Mouse (Mus musculus): ENCODE results near the gene Tbc1d2b. TPM values are rescaled to one million over a fixed set of nuclear protein-coding genes. Genes with fewer than 3 reads are reported as not detected.

The Tbc1d2b gene
- total RNA-seq (2022) = 1 to 10 TPM; 2.6 to 4.5 (median 3.7) TPM

DNA sequence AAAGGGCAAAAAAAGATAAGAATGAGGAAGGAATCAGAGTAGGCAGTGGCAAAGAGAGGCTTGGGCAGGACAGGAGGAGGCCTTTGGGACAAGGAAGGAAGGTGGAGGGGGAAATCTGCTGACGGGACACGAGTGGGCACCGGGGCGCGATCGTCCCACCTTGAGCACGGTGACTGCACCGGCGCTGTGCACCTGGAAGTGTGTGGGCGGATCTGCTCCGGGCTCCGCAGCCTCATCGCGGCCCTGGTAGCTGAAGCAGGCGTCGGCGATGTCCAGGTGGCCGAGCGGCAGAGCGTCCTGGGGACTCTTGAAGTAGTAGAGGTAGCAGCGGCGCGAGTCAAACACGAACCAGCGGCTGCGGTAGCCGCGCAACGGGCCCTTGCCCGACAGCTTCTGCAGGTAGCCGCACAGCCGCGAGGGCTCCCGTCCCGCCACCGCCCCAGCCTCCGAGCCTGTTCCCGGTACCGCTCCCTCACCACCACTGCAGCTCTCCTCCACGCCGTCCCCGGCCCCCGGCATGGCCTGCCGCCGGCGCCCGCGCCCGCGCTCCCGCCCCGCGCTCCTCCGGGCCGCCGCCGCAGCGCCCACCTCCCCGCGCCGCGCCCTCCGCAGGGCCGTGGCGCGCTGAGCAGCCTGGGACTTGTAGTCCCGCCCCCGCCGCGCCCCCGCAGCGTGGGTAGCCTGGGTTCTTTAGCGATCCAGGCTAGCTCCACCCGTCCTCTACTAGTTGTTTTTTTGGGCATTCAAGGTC, at the start of gene Tbc1d2b:
Gene Tbc1d2b (minus strand): TSS at position 612 of the 751 bp plus-strand sequence.
- DNase-seq (ENCODE audit: low spot score in 2 of 2) = peak; percentile 36 to 55

DNA sequence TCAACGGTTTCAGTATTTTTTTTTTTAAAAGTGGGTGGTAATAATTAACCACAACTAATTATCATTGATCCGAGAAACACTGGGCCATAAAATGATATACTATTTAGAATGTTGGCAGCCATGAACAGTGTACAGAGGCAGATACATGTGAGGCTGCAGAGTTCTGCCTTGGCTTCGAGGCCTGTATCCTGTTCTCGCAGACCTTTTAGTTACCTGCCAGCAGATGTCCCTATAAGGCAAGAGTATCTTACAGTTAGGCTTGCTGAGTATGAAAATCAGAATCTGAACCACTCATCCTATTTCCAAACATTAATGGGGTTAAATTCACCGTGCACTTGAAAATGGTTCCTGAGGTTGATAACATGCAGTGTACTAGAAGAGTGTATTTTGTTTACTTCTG, 45.7 kb upstream of the Tbc1d2b start:
- DNase-seq (ENCODE audit: low spot score in 2 of 2) = no peak

DNA sequence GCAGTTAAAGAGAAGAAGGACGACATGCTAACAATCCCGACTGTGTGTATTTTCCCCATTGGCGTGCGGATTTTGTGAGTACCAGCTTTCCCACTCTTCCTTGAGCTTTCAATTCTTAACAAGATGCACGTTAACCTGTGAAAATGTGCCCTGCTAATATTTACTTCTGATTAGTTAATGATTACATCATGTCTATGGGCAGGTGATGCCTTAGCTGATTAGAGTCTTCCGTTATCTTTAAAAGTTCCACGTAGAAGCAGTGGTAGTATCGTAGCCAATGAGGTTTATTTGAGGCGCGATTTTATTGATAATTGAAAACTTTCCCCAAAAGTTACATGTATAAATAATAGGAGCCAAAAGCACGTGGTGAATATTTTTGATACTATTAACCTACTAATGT, 45.1 kb upstream of the Tbc1d2b start:
- DNase-seq (ENCODE audit: low spot score in 2 of 2) = no peak

DNA sequence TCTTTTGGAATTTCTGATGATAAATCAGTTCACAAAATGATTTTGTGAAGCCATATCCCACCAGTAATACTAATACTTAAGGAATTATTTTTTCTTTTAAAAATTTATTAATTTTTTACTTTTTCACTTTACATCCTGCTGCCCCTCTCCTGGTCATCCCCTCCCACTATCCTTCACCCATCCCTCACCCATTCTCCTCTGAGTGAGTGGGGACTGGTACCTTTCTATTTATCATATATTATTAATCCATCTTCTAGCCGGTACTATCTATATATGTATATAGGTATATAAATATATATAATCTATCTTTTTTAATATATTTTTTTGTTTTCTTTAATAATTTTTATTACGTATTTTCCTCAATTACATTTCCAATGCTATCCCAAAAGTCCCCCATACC, 33.6 kb upstream of the Tbc1d2b start:
- no peak for DNase-seq (ENCODE audit: low spot score in 2 of 2)

DNA sequence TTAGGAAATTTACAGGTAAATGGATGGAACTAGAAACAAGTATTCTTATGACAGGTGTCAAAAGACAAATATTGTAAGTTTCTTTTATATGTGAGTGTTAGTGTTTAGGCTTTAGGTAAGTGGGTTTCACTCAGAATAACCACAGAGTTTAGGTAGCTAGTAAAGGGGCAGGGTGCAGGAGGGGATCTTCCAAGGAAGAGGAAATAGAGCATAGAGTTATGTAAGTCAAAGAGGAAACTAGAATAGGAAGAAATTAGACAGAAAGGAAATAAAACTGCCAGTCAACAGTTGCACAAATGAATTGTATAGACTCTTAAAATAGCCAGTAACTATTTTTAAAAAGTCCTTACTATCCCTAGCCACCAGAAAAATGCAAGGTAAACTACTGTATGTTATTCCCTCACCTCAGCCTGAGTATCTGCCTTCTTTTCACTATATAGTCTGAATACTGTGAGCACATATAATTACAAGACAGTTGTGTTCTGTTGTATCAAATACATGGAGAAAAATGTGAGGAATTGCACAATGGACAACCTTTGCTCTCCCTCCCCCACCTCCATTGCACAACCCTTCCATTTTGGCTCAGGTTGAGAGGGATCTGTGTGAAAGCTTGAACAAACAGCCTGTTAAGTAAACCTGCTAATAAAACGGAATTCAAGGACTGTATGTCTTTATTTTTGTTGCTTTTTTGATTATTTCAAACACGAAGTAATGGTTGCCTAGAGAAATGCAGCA, 32.7 kb upstream of the Tbc1d2b start:
- no peak for DNase-seq (ENCODE audit: low spot score in 2 of 2)

DNA sequence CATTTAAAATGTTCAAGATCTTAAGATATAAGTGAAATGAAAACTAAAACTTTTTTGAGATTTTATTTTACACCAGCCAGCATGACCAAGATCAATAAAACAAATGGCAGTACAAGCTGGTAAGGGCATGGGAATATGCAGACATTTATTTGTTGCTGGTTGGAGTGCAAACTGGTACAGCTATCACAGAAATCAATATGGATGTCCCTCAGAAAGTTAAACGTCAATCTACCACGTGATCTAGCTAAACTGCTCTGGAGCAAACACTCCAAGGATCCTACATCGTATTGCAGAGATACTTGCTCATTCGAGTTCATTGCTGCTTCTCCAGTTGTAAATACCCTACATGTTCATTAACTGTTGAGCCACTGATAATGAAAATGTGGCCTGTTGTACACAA, 32.1 kb upstream of the Tbc1d2b start:
- DNase-seq (ENCODE audit: low spot score in 2 of 2) = no peak

DNA sequence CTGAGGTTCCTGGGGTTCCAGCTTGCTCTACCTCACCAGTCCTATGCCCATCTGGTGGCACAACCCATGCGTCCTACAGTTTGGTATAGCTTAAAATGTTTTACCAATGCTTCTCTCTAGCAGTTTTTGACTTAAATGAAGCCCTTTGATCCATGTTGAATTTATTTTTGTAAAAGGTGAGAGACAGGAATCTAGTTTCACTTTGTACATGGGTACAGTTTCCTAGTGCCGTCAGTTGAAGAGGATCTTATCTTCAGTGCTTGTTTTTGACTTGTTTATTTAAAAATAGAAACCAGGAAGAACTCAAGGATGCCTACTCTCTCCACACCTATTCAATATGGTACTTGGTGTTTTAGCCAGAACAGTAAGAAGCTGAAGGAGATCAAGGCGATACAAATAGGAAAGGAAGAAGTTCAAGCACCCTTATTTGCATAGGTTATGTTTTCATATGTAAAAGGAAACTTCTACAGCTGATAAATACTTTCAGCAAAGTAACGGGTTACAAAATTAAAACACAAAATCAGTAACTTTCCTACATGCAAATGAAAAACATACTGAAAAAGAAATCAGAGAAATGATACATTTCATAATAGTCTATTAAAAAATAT, 30.6 kb upstream of the Tbc1d2b start:
- no peak for DNase-seq (ENCODE audit: low spot score in 2 of 2)

DNA sequence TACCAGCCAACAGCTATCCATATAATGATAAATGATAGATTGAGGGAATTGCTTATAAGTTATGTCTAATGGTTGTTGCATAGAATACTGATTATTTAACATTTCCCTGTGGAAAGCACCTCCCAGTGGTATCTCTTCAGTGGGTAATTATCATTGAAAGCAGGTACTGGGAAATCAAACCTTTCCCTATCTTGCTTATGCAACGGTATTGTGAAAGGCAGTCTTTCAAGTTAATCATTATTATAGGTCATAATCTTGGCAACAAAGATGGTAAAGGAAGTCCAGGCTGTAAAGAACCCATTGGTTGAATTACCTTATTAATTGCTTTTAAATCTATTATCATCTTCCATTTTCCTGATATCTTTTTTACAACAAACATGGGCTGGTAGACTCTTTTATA, 27.0 kb upstream of the Tbc1d2b start:
- no peak for DNase-seq (ENCODE audit: low spot score in 2 of 2)

DNA sequence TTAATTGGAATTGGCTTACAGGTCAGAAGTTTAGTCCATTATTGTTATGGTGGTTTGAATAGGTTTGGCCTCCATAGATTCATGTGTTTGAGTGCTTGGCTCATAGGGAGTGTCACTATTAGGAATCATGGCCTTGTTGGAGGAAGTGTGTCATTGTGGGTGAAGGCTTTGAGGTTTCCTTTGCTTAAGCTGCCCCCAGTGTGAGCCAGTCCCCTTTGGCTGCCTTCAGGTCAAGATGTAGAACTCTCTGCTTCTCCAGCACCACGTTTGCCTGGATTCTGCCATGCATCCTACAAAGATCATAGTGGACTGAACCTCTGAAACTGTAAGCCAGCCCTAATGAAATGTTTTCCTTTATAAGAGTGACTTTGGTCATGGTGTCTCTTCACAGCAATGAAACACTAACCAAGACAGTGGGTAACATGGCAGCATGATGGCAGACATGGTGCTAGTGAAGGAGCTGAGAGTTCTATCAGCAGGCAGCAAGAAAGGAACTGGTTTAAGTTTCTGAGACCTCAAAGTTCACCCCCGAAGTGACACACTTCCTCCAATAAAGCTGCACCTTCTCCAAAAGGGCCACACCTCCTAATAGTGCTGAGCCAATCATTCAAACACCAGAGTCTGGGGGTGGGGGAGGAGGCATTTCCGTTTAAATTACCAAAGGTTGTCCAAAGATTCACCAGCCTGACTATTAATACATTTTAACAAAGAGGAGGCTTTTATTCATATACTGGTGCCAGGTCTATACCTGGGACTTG, 23.2 kb upstream of the Tbc1d2b start:
- no peak for DNase-seq (ENCODE audit: low spot score in 2 of 2)

DNA sequence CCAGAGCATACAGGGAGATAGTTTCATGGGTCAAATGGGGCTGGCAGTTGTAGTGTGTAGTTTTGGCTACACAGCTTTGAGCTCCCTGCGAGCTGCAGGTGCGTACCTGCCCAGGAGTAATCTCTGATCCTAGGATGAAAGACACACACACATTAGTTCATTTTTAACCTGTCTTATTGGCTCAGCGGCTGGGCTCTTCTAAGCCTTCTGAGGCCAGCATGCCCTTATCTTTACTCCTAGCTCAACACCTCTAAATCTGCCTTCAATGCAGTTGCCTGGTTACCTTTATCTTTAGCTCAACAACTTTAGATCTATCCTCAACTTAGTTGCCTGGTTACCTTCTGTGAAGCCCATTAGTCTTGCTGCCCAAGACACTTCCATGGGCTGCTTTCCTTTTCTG, 7.8 kb upstream of the Tbc1d2b start:
- DNase-seq (ENCODE audit: low spot score in 2 of 2) = no peak

DNA sequence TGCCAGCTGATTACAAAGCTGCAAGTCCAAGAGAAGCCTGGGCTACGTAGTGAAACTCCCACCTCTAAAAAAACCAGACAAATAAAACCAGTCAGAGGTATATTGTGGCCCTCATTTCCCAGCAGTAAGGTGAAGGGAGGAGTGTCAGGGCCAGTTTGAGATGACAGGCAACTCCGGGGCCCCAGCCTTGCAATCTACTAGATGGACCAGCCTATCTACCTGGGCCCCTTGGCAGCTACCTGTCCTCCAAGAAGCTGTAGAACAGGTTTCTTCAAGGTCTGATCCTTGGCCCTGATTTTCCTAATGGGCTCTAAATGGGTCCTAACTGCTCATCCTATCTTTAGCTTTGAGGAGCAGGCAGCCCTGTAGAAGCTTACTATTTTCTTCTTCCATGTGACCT, 7.3 kb upstream of the Tbc1d2b start:
- DNase-seq (ENCODE audit: low spot score in 2 of 2) = no peak

DNA sequence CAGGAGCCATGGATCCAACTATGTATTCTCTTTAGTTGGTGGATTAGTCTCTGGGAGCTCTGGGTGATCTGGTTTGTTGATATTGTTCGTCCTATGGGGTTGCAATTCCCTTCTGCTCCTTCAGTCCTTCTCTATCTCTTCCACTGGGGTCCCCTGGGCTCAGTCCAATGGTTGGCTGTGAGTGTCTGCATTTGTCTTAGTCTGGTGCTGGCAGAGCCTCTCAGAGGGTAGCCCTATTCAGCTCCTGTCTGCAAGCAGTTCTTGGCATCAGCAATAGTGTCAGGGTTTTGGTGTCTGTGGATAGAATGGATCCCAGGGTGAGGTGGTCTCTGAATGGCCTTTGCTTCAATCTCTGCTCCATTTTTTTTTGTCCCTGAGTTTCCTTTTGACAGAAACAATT, 6.2 kb upstream of the Tbc1d2b start:
- no peak for DNase-seq (ENCODE audit: low spot score in 2 of 2)

DNA sequence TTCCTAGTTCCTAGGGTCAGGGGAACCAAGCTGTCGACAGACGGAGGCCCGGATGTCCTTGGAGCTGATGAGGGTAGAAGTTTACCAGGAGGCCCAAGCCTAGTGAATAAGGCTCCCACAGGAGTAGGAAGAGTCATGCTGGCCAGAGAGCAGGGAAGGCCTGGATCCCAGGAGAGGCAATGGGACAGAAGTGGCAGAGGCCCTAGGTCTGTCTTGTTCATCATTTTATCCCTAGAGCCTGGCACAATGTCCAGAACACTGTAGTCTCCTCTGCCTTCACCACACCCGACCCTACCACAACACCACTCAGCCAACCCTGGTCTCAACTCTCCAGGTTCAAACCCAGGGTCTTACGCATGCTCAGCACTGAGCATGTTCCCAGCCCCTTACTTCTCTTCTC, 5.3 kb upstream of the Tbc1d2b start:
- no peak for DNase-seq (ENCODE audit: low spot score in 2 of 2)

DNA sequence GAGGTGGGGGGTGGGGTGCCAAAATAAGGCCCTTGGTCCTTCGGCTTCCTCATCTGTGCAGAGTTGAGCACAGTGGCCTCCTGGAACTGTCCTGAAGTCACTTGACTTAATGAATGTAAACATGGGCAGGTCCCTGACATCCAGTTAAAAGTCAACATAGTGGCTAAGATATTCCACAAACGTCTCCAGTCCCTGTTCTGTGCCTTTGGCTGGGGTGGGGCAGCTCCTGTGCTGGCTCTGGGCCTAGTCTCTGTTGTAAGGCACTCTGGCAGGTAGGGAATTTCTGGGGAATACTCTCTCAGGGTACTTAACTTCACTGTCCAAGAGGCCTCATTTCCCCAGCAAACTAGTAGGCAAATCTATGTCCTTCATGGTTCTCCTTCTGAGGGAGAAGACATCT, 4.9 kb upstream of the Tbc1d2b start:
- no peak for DNase-seq (ENCODE audit: low spot score in 2 of 2)

DNA sequence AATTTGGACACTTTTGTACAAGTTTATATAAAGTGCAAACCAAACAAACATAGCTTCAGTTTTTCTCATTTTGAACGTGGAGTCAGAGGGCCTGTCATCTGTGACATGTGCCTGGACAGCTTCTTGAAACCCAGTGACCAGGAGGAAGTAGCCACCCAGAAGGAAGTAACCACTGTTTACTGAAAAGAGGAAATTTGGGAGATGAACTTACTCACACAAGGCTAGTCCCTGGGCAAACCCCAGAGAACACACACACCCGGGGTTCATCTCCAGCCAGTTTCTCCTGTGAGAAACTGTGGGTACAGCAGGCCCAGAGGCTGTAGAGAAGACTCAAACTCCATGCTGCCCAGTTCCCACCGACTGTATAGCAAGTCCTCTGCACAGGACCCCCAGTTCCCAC, 3.9 kb upstream of the Tbc1d2b start:
- DNase-seq (ENCODE audit: low spot score in 2 of 2) = no peak

DNA sequence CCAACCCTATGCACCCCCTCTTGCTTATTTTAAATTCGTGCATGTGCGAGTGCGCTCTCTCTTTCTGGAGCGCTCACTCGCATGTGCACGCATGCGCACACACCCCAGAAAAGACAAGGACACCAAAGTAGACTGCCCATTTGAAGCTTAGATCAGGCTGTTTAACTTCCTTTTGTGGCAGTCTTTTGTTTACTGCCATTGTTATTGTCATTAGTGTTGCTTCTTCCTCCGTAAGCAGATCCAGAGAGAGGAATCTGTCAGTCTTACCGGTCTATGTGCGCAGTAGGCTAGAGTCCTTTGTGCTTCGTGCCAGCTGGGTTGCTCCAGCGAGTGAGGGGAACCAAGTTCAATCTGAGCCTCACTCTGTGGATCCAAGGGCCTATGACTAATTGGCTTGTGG, 1.7 kb upstream of the Tbc1d2b start:
- DNase-seq (ENCODE audit: low spot score in 2 of 2) = no peak

DNA sequence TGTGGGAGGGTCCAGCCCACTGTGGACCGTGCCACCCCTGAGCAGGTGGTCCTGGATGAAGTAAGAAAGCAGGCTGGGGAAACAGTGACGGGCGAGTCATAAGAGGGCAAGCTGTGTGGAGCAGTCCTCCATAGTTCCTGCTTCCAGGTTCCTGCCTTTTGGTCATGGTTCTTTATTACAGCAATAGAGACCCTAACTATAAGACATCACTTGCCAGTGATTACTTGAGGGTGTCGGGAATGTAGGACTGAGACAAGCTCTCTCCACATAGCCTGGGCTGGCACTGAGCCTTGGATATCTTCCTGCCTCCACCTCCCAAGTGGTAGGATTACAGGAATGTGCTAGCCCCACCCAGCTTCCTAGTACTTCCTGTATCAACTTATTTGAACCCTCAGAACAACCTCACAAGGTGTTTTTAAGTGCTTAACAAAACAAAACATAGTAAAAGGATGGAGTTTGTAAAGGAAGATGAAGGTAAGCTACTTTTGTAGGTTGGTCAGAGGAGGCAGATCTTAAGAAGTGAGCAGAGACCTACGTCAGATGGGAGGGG, 1.0 kb upstream of the Tbc1d2b start:
- DNase-seq (ENCODE audit: low spot score in 2 of 2) = no peak

DNA sequence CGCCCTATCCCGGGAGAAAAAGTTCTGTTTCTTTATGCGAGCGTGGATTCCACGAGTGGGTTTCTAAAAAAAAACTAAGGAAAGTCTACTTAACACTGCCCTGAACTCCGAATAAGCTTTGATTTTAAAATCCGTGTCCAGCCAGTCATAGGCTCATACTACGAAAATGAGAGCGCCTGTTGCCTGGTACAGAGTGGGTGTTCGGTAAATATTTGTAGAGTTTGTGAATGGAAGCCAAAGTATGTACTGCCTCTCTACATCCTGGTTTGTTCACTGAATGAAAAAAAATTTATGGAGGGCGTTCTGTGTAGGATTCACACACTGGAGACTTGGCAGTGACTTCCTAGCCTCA, 316 bp upstream of the Tbc1d2b start:
- DNase-seq (ENCODE audit: low spot score in 2 of 2) = no peak

DNA sequence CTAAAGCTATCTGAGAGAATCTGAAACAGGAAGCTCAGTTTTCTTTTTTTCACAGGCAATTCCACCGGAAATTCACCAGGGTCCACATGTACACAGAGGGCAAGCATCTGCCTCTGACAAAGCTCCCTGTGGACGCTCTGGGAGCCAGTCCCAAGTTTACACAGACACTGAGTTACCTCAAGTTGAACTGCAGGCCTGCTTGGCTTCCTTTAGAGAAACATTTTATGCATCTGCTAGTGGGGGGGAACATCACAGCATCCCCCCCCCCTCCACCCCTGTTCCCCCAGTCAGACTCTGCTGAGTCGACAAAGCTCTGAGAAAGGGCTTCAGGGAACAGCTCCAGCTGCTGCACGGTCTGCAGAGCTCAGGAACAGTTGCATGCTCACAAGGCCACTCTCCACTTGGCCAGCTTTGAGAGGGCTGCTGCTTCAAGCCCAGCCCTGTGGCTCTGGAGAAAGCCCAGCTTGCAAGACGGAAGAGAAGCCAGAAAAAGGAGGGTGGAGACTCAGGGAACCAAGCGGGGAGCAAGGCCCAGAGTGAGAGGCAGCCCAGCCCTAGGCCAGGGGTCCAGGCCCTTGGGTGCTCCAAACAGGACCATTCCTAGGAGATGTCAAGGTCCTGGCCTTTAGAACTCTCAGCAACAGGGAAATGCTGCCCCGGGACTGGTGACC, 1.5 kb downstream of the Tbc1d2b start:
- peak; percentile 28 to 64 for DNase-seq (ENCODE audit: low spot score in 2 of 2)

DNA sequence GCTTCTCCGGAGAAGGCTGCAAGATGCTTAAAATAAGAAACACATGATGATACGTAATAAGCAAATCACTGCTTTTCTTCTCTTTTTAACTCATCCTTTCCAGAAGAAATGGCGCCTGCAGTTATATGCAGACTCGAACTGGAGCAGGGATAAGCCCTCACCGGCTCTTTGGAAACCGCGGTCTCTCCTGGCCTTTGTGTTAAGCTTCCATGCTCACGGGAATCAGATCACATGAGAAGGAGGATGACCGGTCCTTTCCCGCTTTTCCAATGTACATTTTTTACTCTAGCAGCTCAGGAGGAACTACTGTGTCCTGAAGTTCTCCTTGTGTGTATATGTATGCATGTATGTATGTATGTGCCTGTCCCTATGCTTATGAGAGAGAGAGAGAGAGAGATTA, 3.7 kb downstream of the Tbc1d2b start:
- DNase-seq (ENCODE audit: low spot score in 2 of 2) = no peak

DNA sequence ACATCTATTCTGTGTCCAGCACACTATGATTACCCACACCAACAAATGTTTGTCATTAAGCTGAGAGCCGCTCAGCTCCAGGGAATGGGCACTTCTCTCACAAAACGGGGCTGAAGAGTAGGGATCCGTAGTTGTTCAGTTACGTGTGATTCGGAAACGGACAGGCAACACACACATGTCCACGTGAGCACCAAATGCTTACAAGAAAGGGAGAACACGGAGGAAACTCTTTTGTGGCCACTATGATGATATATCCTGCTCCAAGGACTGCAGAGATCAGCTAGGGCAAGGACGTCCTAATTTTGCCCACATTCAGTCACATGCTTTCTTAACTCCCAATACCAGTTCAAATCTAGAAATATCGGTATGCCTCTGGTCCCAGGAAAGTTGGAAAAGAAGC, 4.5 kb downstream of the Tbc1d2b start:
- DNase-seq (ENCODE audit: low spot score in 2 of 2) = no peak

Measured in gastrocnemius, adult 8-10 months (tissue).